Mouse (Mus musculus) ES-E14 (cell line): Measurements from ENCODE around the gene Rnf207. TPM values are rescaled to one million over a fixed set of nuclear protein-coding genes. Genes with fewer than 3 reads are reported as not detected.

Experiments used
- DNase-seq: peaks from one replicate; pipeline ENCODE4 v3.0.0-alpha.2; 2013; ENCODE audit warnings: low read depth, low spot score
- H3K27ac ChIP-seq: 2 replicates; pipeline ENCODE4 v1.5.1; 2012; ENCODE audit warnings: low read depth, mild to moderate bottlenecking, low read length, moderate library complexity, mixed read lengths; ENCODE audit not compliant: poor library complexity, insufficient read depth, severe bottlenecking
- H3K36me3 ChIP-seq: 2 replicates; pipeline ENCODE4 v1.6.1; 2012; ENCODE audit warnings: mild to moderate bottlenecking, low read length, moderate library complexity, mixed read lengths; ENCODE audit not compliant: control insufficient read depth, poor library complexity, insufficient read depth, severe bottlenecking
- H3K4me1 ChIP-seq, 2 experiments: fragments of 150-350 bp in 1 of 2; sonication (generic) in 1 of 2; 2 replicates each; pipeline ENCODE4 v1.6.1; 2012; ENCODE audit warnings: low read length in 2 of 2, mild to moderate bottlenecking in 1 of 2, mixed read lengths in 1 of 2; ENCODE audit not compliant: control insufficient read depth in 2 of 2, insufficient read depth in 2 of 2, poor library complexity in 1 of 2
- H3K4me3 ChIP-seq, 2 experiments: fragments of 150-350 bp in 1 of 2; sonication (generic) in 1 of 2; 2 replicates each; pipeline ENCODE4 v1.5.1; 2012; ENCODE audit warnings: low read length in 2 of 2, low read depth in 1 of 2, mild to moderate bottlenecking in 1 of 2, mixed read lengths in 1 of 2; ENCODE audit not compliant: insufficient read depth in 1 of 2, poor library complexity in 1 of 2, severe bottlenecking in 1 of 2
- H3K9ac ChIP-seq: 2 replicates; pipeline ENCODE4 v1.6.1; 2012; ENCODE audit warnings: low read depth, mild to moderate bottlenecking, low read length, mixed read lengths; ENCODE audit not compliant: poor library complexity, insufficient read depth, severe bottlenecking
- H3K9me3 ChIP-seq: fragments of 150-350 bp; sonication (generic); 2 replicates; pipeline ENCODE4 v1.6.1; 2012; ENCODE audit warnings: low read depth, mild to moderate bottlenecking, low read length; ENCODE audit not compliant: control insufficient read depth, insufficient read depth
- CHD2 ChIP-seq: IDR thresholded peaks from 2 replicates; pipeline ENCODE4 v1.6.1; 2014; ENCODE audit warnings: mild to moderate bottlenecking, low read depth, low read length, inconsistent platforms
- HCFC1 ChIP-seq: IDR thresholded peaks from 2 replicates; pipeline ENCODE4 v1.6.1; 2012; ENCODE audit warnings: low read length, inconsistent platforms, borderline replicate concordance; ENCODE audit not compliant: insufficient read depth
- MAFK ChIP-seq: IDR thresholded peaks from 2 replicates; pipeline ENCODE4 v1.6.1; 2014; ENCODE audit warnings: mild to moderate bottlenecking, low read depth, low read length, inconsistent platforms; ENCODE audit not compliant: insufficient read depth
- ZC3H11A ChIP-seq: IDR thresholded peaks from 2 replicates; pipeline ENCODE4 v1.6.1; 2012; ENCODE audit warnings: low read depth, mild to moderate bottlenecking, inconsistent platforms, low read length, borderline replicate concordance
- ZNF384 ChIP-seq: IDR thresholded peaks from 2 replicates; pipeline ENCODE4 v1.6.1; 2012; ENCODE audit warnings: low read depth, low read length, inconsistent platforms
- in situ Hi-C, 2 experiments: fragments of 600-800 bp; cut with MboI; formaldehyde crosslinking; loops; one replicate each; pipeline ENCODE4 v1.15.1; 2025; ENCODE audit warnings: low sequenced_read_pairs in 2 of 2, inconsistent platforms in 1 of 2; ENCODE audit not compliant: unreplicated experiment in 2 of 2
- total RNA-seq: library from RNA; depleted of rRNA; stranded (reverse); fragments of 300-350 nt; gene quantifications from 2 replicates; pipeline ENCODE4 v1.2.3, GENCODE M21; 2012; rRNA removed

The Rnf207 gene
- total RNA-seq, 1 experiment: 4.6 TPM

DNA sequence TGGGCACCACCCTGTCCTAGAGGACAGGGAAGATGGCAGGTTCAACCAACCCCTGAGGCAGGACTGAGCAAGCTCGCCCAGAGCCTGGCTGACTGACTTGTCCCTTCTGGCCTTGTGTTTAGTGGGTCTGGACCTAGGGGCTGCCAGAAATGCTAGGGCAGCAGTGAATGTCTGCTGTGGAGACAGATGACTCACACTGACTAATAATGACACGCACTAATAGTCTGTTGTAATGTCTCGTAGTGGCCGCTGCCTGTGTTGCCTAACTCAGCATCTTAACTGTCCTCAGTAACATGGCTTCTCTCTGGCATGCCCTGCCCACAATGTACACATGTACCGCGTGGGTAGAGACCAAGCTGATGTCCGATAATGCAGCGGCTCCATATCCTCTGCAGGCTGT lies 58.3 kb downstream of the Rnf207 start:
- no peak overlapping the region for H3K27ac ChIP-seq
- in situ Hi-C loops: no loop called here
- peaks cover 0 to 31% of the 10 kb centered on the region in 2 experiments; a peak in 3 of 4 replicates for H3K4me1 ChIP-seq

DNA sequence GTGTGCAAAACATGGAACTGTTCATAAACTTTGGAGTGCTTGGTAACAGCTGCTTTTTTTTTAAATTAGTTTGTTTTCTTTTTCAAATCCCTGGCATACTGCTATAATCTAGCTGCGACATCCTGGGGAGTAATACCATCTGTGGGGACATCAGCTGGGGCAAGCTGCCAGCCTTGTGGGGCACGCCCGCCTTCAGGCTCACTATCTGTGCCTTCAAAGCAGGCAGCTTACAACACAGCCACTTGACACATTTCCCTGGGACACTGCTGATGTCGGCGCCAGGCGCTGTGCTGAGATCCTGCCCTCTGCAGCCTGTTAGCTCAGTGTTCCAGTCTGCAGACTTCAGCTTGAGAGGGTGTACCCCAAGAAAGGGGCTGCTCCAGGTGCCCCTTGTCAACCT lies 61.7 kb downstream of the Rnf207 start:
- no peak for TF ChIP-seq ZC3H11A
- TF ChIP-seq CHD2: no peak
- Histone ChIP-seq H3K4me3 (no peak overlapping the region), H3K27ac (no peak overlapping the region), H3K36me3 (peaks cover 7% of the 10 kb centered on the region; the same call in 1 of the 2 replicates), H3K4me1 (peaks cover 0 to 9% of the 10 kb centered on the region in 2 experiments; a peak in 1 of 4 replicates), H3K9me3 (no peaks in the 10 kb centered on the region), H3K9ac (no peak overlapping the region)
- in situ Hi-C loops: no loop called here
- no peak for DNase-seq

More for the DNA sequence above, 58.3 kb downstream of the Rnf207 start:
- no peaks in the 10 kb centered on the region for H3K9me3 ChIP-seq
- TF ChIP-seq ZNF384 (no peak), CHD2 (no peak), MAFK (no peak), HCFC1 (no peak), ZC3H11A (no peak)
- no peak for DNase-seq
- H3K9ac ChIP-seq: no peak overlapping the region
- H3K4me3 ChIP-seq: no peak overlapping the region
- H3K36me3 ChIP-seq: peaks cover 3% of the 10 kb centered on the region; the same call in 1 of the 2 replicates

Other genes starting within 250 kb of the Rnf207 start
- gene Plekhg5, start 246.5 kb downstream of the Rnf207 start, total RNA-seq: 37.3 and 81.4 TPM in 2 replicates
- 3.8 and 5.7 TPM in 2 replicates for gene Tnfrsf25, start 203.1 kb downstream of the Rnf207 start, total RNA-seq
- 5.6 and 6.6 TPM in 2 replicates for gene Espn, start 166.6 kb downstream of the Rnf207 start, total RNA-seq
- 0.32 and 0.58 TPM in 2 replicates for gene Hes2, start 160.1 kb downstream of the Rnf207 start, total RNA-seq
- gene Acot7, start 140.9 kb downstream of the Rnf207 start, total RNA-seq: 38.8 and 51.9 TPM in 2 replicates
- gene Gpr153, start 44.8 kb downstream of the Rnf207 start, total RNA-seq: 5.1 and 7.2 TPM in 2 replicates
- gene Hes3, start 27.3 kb downstream of the Rnf207 start, total RNA-seq: 0.58 and 1.1 TPM in 2 replicates
- 47.7 and 61.4 TPM in 2 replicates for gene Icmt, start 21.8 kb downstream of the Rnf207 start, total RNA-seq
- gene Rpl22, start 6.7 kb upstream of the Rnf207 start, total RNA-seq: 1,269 and 1,458 TPM in 2 replicates
- 3.1 and 5.8 TPM in 2 replicates for gene Chd5, start 19.7 kb upstream of the Rnf207 start, total RNA-seq
- 2.5 and 3.1 TPM in 2 replicates for gene Nphp4, start 157.7 kb upstream of the Rnf207 start, total RNA-seq
- gene Kcnab2, start 158.9 kb upstream of the Rnf207 start, total RNA-seq: 1.6 TPM in 2 replicates